Mouse (Mus musculus): ENCODE measurements around the gene Tmem178b.

The Tmem178b gene

GRCm38 (mm10) chr6:40098498-40098897 lies 225.4 kb downstream of the Tmem178b start:
- no peak for DNase-seq

DNA sequence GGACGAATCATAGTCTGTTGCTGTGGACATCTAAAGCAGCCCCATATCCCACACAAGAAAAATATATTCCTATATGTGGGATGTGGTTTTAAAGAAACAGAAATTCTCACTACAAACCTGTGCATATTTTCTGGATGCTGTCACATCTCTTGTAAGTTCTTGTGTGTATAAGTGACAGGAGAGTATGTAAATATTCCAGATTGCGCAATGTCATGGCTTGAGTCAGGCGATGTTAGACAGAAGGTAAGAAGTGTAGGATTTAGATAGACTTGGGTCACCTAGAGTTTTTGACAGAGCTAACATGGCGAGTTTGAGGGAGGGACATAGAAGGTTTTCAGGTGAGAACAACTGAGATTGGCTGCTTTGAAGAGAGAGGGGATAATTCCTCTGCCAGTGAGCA lies 228.7 kb downstream of the Tmem178b start:
- DNase-seq = no peak

- DNase-seq = no peak
Measured at GRCm38 (mm10) chr6:40102863-40103262, 229.8 kb downstream of the Tmem178b start.

DNA sequence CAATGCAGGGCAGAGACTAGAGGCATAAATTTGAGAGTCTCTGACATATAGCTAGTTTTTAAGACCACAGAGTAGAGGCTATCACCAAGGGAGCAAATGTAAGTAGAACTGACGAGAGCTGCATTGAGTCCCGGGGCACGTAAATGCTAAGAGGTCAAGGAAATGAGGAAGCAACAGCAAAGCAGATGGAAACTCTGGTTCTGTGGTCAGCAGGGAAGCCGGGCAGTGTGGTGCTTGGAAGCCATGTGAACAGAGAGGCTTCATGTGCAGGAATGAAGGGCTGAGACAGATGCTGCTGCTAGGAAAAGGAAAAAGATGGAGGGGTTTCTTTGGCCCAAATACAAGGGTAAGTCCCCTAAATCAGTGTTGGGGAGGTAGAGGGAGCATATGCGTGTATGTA lies 237.0 kb downstream of the Tmem178b start:
- DNase-seq = no peak

GRCm38 (mm10) chr6:40110729-40111128 lies 237.7 kb downstream of the Tmem178b start:
- no peak for DNase-seq

- no peak for DNase-seq
Measured at GRCm38 (mm10) chr6:40112488-40112887, 239.4 kb downstream of the Tmem178b start.

GRCm38 (mm10) chr6:40116225-40116624 lies 243.2 kb downstream of the Tmem178b start:
- no peak for DNase-seq

- DNase-seq = no peak
Measured at GRCm38 (mm10) chr6:40120176-40120575, 247.1 kb downstream of the Tmem178b start.

GRCm38 (mm10) chr6:40121494-40121893 lies 248.4 kb downstream of the Tmem178b start:
- no peak for DNase-seq

DNA sequence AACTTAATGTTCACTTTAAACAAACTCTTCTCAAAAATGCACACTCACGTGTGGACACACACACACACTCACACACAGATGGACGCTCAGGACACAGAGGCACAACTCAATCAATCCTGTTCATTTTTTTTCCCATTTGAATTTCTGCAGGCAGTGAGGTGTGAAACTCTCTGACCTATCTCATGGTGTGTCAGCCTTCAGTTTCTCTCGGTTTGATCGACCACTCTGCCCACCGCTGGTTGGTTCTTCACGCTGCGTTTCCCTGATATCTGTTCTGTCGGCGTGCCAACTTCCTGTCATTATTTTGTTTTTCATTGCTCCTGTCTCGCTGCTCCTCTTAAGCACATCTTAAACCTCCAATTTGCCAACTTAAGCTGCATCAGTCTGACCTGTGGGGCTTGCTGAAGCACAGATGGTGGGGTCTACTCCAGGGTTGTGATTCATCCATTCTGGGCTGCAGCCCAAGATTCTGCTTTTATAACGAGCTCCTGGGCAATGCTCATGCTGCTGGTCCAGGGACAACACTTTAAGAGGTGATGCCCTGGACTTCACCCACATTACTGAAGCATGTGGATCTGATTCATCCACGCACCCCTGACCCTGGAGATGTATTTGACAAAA lies 250.1 kb downstream of the Tmem178b start:
- DNase-seq = no peak

DNA sequence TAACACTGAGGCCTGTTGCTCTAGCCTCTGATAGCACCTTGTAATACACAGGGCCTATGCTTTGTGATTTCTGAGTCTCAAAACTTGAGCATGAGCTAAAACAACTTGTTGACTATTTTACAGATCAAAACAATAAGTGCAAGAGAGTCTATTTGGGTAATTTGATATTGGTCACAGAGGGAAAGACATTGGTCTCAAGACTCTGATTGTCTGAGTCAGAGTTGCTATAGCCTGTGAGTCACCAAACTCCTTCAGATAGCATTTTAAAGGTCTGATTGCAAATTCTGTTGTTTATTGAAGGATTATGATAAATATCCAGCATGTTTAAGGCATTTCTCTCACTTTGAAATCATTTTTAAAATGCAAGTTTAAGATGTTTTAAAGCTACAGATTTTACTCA lies 250.9 kb downstream of the Tmem178b start:
- no peak for DNase-seq

DNA sequence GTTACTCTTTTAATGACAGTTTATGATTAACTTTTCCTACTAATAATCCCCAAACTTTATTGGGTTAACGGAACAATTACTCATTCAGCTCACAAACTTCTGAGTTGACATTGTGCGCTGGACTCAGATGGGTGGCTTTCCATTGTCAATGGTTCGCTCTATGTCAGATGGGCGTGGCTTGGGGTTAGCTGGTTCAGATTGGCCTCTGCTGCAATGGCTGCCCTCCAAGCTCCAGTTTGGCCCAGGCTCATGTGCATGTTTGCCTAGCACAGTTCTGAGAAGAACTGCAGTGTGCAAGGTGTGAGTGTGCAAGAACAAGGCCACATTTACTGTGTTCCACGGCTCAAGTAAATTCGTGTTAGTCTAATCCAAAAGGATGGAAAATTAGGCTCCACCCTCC lies 255.6 kb downstream of the Tmem178b start:
- DNase-seq = no peak

DNA sequence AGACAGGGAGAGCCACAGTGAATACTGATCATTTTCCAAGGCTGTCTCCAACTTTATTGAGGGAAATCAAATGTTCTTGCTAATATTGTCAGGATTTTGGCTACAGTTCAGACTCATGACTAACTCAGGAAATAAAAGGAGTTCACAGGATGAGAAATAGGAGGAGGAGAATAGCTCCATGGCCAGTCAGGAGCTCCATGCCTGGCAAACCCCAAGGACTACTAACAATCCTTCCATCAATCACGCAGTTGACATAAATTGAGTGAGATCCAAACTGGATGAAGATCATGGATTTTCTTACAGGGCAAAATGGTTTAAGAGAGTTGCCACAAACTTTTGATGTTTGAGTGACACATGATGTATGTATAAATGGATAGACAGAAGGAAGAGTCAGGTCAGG lies 258.9 kb downstream of the Tmem178b start:
- no peak for DNase-seq

DNA sequence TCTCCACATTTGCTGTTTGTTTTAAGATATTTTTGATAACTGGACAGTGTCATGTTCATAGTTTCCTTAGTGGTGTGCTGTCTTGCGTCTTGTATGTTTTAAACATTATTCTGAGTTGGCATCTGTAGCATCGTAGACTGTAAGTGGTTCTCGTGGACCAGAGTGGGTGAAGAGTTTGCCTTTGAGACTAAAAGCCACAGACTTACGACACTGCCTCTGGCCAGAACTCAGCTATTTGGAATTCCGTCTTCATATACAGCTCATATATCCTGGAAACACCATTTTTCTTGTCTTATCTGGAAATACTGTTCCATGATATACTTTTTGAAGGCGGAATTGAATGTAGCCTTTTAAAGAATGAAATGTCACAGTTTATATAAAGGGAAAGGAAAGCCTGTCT lies 260.4 kb downstream of the Tmem178b start:
- no peak for DNase-seq

GRCm38 (mm10) chr6:40135716-40136115 lies 262.6 kb downstream of the Tmem178b start:
- no peak for DNase-seq

- DNase-seq = no peak
Measured at GRCm38 (mm10) chr6:40137346-40137745, 264.3 kb downstream of the Tmem178b start.

DNA sequence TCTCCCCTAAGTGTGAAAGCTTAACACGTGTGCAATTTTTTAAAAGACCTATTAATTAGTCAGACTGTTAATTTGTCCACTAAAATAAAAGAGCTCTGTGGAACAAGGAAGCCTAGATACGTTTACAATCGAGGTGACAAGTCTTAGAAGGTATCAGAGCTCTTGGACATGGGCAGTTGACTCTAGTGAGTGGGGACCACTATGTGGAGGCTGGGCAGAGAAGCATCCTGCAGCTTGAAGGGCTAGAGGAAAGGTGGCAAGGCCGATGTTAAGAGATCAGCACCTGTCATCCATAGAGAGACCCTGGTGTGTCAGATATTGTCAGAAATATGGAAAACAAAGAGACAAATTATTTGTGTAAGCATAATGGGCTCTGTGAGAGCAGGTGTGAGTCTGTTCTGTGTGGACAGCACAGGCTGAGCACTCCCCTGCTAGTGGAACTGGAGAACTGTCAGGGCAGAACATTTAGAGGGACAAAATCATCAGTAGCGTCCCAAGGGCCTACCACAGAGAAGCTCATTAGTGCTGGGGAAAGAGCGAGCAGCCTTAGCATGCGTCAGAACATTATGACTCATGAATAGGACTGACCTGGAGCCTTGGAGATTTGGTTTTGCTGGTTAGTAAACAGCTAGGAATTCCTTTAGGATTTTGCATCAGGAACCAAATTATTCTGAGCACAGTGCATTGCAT lies 264.9 kb downstream of the Tmem178b start:
- no peak for DNase-seq

GRCm38 (mm10) chr6:40142582-40142981 lies 269.5 kb downstream of the Tmem178b start:
- DNase-seq = no peak

- no peak for DNase-seq
Measured at GRCm38 (mm10) chr6:40144371-40144770, 271.3 kb downstream of the Tmem178b start.

- DNase-seq = no peak
Measured at GRCm38 (mm10) chr6:40145601-40146000, 272.5 kb downstream of the Tmem178b start.

DNA sequence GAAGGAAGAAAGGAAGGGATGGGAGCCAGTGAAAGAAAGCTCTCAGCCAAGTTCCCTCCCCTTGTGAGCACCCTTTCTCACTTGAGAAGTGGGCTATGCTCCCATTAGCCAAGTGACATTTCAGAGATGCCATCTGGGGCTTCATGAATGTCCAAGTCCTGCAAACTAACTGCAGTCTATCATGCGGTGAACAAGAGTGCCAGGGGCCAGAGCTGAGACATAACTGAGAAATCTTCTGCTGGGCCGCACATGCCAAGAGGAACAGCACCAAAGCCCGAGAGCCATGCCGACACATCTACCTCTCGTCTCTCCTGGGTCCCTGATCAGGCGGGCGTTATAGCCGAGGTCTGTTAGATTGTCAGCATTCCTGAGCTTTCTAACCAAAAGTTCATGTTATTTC lies 279.2 kb downstream of the Tmem178b start:
- DNase-seq = no peak

DNA sequence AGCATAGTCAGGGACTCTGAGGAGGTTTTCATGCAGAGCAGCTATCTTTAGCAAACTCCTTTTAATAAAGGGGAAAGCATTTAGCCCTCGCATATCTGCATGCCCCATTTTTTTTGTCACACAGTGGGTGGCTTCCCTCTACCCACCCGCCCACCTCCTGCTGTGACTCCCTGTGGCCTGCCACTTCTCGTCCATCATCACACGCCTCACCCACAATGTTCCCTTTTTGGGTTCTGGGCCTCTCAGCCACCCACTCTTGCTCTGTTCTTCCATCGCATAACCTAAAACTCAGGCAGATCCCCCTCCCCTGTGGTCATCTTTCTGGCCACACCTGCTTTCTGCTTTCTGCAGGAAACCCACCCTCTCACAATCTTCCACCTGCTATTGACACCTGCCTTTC lies 288.3 kb downstream of the Tmem178b start:
- no peak for DNase-seq

- no peak for DNase-seq
Measured at GRCm38 (mm10) chr6:40173559-40173958, 300.5 kb downstream of the Tmem178b start.

DNA sequence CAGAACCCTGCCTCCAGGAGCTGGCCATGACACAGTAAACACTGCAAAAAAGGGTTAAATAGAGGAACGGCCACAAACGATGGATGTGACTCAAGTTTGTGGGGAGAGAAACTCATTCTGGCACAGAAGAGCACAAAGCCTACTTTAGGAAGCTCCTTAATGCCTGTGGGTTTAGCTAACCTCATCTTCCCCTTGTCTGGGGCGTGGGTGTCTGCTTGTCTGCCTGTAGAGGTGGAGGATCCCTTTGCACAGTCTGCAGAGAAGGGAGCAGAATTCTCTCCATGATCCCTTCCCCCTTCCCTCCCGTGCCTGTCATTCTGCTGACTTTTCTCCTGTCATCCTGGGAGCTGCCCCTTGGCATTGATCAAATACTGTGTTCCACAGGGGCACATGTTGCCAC lies 304.8 kb downstream of the Tmem178b start:
- DNase-seq = no peak

DNA sequence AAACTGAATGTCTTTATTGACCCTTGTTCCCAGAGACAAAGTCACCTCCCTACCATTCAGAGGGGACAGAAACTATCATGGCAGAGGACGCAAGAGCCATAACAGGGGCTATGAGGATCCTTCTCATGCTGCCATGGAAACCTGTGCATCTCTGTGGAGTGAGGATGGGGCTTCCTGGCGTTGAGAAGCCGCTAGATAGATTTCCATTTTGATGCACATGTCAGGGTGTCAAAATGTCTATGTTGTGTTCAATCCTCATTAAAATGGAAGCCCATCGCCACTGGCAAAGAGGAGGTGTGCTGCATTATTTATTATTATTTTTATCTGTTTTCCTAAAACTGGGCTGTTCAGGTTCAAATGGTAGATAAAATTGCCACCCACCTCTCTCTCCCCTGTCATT lies 307.5 kb downstream of the Tmem178b start:
- no peak for DNase-seq

Data from thymus, postnatal 14 days (tissue).